Mouse (Mus musculus) CD8-positive naive resting alpha-beta T cell, adult 2 months (primary cell): Measurements from ENCODE around the gene Osbpl11.
A peak's percentile ranks its signal among the peaks of the same experiment; 100 is the strongest.
"Not testable (repeated sequence)": the region's sequence is repeated elsewhere in the genome, so short reads cannot be mapped to it uniquely, and the experiment has no call there.

Source experiments
- DNase-seq, 2 experiments: peaks; one replicate each; pipeline ENCODE4 v3.0.0; 2022; ENCODE audit warnings: low read depth in 2 of 2, low spot score in 2 of 2

Osbpl11 gene

GRCm38 (mm10) chr16:33177722-33178121 lies 7.1 kb upstream of the Osbpl11 start:
- no peak for DNase-seq

GRCm38 (mm10) chr16:33178278-33179074 lies 6.4 kb upstream of the Osbpl11 start:
- DNase-seq, result no peak

- DNase-seq, result not testable (repeated sequence)
Measured at GRCm38 (mm10) chr16:33179222-33179621, 5.6 kb upstream of the Osbpl11 start.

GRCm38 (mm10) chr16:33179911-33180310 lies 5.0 kb upstream of the Osbpl11 start:
- no peak for DNase-seq

- DNase-seq, result no peak
Measured at GRCm38 (mm10) chr16:33180793-33181192, 4.1 kb upstream of the Osbpl11 start.

GRCm38 (mm10) chr16:33185261-33186046 lies 583 bp downstream of the Osbpl11 start:
- DNase-seq, result peak; percentile 43 to 44

GRCm38 (mm10) chr16:33186134-33186533 lies 1.3 kb downstream of the Osbpl11 start:
- no peak for DNase-seq

- DNase-seq, result no peak
Measured at GRCm38 (mm10) chr16:33188076-33188475, 3.2 kb downstream of the Osbpl11 start.

- DNase-seq, result no peak
Measured at GRCm38 (mm10) chr16:33191671-33192091, 6.8 kb downstream of the Osbpl11 start.

GRCm38 (mm10) chr16:33192280-33192679 lies 7.4 kb downstream of the Osbpl11 start:
- no peak for DNase-seq

GRCm38 (mm10) chr16:33193649-33194048 lies 8.8 kb downstream of the Osbpl11 start:
- peak; percentile 17 to 49 for DNase-seq

- peak in 1 of 2 experiments; percentile 28 for DNase-seq
Measured at GRCm38 (mm10) chr16:33195686-33196313, 10.9 kb downstream of the Osbpl11 start.

GRCm38 (mm10) chr16:33196578-33196977 lies 11.7 kb downstream of the Osbpl11 start:
- no peak for DNase-seq

- peak in 1 of 2 experiments; percentile 7 for DNase-seq
Measured at GRCm38 (mm10) chr16:33200589-33200988, 15.7 kb downstream of the Osbpl11 start.

GRCm38 (mm10) chr16:33210812-33211211 lies 25.9 kb downstream of the Osbpl11 start:
- no peak for DNase-seq

GRCm38 (mm10) chr16:33216313-33217003 lies 31.6 kb downstream of the Osbpl11 start:
- no peak for DNase-seq

GRCm38 (mm10) chr16:33217553-33218085 lies 32.7 kb downstream of the Osbpl11 start:
- not testable (repeated sequence) for DNase-seq

GRCm38 (mm10) chr16:33222482-33222881 lies 37.6 kb downstream of the Osbpl11 start:
- DNase-seq, result no peak

- no peak for DNase-seq
Measured at GRCm38 (mm10) chr16:33224381-33224780, 39.5 kb downstream of the Osbpl11 start.

GRCm38 (mm10) chr16:33234128-33234527 lies 49.3 kb downstream of the Osbpl11 start:
- DNase-seq, result no peak

GRCm38 (mm10) chr16:33236151-33236550 lies 51.3 kb downstream of the Osbpl11 start:
- no peak for DNase-seq
